Mouse (Mus musculus) megakaryocyte-erythroid progenitor cell, adult 5-6 weeks (primary cell): ENCODE results near the gene Col2a1. TPM values are rescaled to one million over a fixed set of nuclear protein-coding genes. Genes with fewer than 3 reads are reported as not detected.

Source experiments
- ATAC-seq: replicated peaks from 2 replicates; pipeline ENCODE4 v1.8.0; 2016; ENCODE audit warnings: mild to moderate bottlenecking, inconsistent platforms; ENCODE audit not compliant: severe bottlenecking, poor library complexity, low FRiP score, low TSS enrichment
- total RNA-seq, 2 experiments: library from RNA; stranded (forward) in 1 of 2; stranded (reverse) in 1 of 2; fragments of 200-1000, 215-1000 nt in 1 of 2; fragments of >200 nt in 1 of 2; fragmentation: Nextera tagmentation in 1 of 2; gene quantifications; 2 replicates each; pipeline ENCODE4 v1.2.3; 2014 to 2017

The Col2a1 gene
- total RNA-seq, 2 experiments from 2014 or later, result not detected

DNA sequence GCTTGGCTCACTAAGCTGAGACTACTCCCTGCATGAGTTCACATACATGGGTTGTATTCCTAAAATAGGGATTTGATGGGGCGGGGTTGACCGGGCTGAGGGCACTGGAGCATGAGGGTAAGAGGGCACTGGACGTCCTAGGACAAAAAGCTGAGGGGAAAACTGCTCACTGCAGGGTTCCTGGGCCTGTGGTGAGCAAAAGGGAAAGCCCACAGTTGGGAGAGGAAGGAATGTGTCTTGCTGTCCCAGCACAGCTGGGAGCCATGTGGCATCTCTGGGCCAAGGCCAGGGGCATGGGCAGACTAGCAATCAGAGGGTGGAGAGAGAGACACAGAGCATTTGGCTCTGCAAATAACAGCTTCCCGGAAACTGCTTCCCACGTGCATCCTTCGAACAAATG is 65.9 kb downstream of the Col2a1 start:
- ATAC-seq, result no peak

DNA sequence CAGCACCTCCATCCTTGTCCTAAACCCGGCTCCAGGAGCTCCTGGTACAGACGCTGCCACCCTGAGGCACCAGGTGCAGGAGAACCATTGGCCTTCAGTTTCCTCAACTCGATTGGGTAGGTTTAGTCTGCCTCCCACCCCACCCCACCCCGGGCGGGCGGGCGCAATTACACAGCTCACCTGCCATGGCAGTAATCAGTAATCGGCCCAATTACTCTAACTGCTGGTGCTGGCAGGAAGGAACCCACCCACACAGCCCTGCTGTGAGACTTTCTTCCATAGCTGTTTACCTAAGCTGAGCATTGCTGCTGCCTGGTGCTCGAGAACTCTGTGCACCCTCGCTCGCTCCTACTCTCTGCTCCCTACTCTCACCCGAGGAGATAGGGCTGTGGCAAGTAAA is 72.1 kb downstream of the Col2a1 start:
- no peak for ATAC-seq

DNA sequence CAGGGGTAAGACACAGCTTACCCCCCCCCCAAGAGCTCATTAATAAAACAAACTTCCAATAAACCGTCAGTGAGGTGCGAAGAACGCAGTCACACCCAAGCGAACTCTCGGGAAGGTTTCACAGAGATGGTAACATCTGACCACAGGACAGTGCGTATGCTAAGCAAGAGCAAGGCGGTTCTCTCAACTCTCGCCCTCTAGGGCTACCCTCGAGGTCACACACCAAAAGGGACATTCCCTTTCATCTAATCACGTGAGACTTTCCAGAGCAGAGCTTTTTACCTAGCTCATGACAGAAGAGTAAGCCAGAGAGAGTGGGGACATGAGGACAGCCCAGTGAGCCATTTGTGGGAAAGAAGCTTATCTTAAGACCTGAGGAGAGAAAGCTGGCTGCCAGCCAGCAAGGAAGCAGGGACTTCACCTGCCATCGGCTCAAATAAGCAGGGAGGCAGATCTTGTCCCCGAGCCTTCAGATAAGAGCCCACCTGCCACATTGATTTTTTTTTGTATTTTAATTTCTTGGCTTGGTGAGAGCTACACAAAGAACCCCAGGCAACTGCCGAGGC is 75.2 kb downstream of the Col2a1 start:
- ATAC-seq, result no peak; the same call in 1 of the 2 replicates

DNA sequence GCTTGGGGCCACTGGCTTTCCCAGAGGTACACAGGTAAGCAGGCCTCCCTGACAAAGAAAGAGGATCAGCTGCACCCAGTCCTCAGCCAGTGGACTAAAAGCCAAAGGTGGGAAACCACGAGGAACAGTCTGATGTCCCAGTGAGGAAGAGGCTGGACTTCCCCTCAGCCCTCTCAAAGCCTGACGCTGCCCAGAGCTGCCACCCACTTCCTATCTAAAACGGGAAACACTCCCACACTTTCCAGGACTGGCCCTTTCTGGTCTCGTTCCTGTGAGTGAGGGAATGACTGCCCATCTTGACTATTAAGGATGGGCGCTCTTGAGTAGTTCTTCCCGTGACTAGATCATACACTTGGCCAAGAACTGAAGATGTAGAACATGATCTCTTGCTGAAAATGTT is 76.7 kb downstream of the Col2a1 start:
- ATAC-seq, result no peak

DNA sequence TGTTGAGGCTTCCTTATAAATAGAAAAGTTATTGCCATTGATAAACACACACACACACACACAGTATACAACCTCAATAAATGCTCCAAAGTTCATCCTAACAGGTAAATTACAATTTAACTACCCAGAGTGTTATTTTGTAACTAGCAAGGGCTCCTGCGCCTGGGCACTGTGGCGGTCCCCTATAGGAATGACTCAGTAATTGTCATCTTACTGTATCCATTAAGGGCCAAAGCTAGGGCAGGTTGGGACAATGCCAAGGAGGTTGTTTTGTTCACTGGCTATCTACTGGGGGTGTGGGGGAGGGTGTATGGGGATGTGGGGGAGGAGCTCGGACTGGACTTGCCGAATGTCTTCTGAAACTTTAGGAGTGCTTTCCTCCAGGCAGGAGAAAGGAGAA is 77.5 kb downstream of the Col2a1 start:
- no peak for ATAC-seq

Other genes starting within 250 kb of the Col2a1 start
- gene Rapgef3, start 236.7 kb downstream of the Col2a1 start, total RNA-seq (2014; fragmentation: Nextera tagmentation), result 12.0 and 13.1 TPM in 2 replicates
- 6.8 and 8.2 TPM in 2 replicates for gene Rapgef3, start 236.7 kb downstream of the Col2a1 start, total RNA-seq (2017)
- gene Slc48a1, start 226.2 kb downstream of the Col2a1 start, total RNA-seq (2014; fragmentation: Nextera tagmentation), result 91.5 and 112 TPM in 2 replicates
- 53.7 and 72.6 TPM in 2 replicates for gene Slc48a1, start 226.2 kb downstream of the Col2a1 start, total RNA-seq (2017)
- 129 and 194 TPM in 2 replicates for gene Hdac7, start 160.2 kb downstream of the Col2a1 start, total RNA-seq (2014; fragmentation: Nextera tagmentation)
- gene Hdac7, start 160.2 kb downstream of the Col2a1 start, total RNA-seq (2017), result 24.8 and 35.6 TPM in 2 replicates
- 1.5 TPM in 1 of 2 replicates, not detected in the other for gene Vdr, start 94.1 kb downstream of the Col2a1 start, total RNA-seq (2014; fragmentation: Nextera tagmentation)
- gene Vdr, start 94.1 kb downstream of the Col2a1 start, total RNA-seq (2017), result 0.85 and 0.88 TPM in 2 replicates
- gene Tmem106c, start 40.5 kb downstream of the Col2a1 start, total RNA-seq (2014; fragmentation: Nextera tagmentation), result 20.9 and 35.9 TPM in 2 replicates
- gene Tmem106c, start 40.5 kb downstream of the Col2a1 start, total RNA-seq (2017), result 13.1 and 18.7 TPM in 2 replicates
- 69.0 and 74.9 TPM in 2 replicates for gene Pfkm, start 87.9 kb upstream of the Col2a1 start, total RNA-seq (2014; fragmentation: Nextera tagmentation)
- 63.7 and 89.1 TPM in 2 replicates for gene Pfkm, start 87.9 kb upstream of the Col2a1 start, total RNA-seq (2017)
- gene Senp1, start 89.0 kb upstream of the Col2a1 start, total RNA-seq (2014; fragmentation: Nextera tagmentation), result 45.5 and 46.0 TPM in 2 replicates
- gene Senp1, start 89.0 kb upstream of the Col2a1 start, total RNA-seq (2017), result 35.2 and 39.0 TPM in 2 replicates
- gene Asb8, start 160.9 kb upstream of the Col2a1 start, total RNA-seq (2014; fragmentation: Nextera tagmentation), result 21.0 and 25.6 TPM in 2 replicates
- gene Asb8, start 160.9 kb upstream of the Col2a1 start, total RNA-seq (2017), result 14.8 and 16.4 TPM in 2 replicates
- gene Ccdc184, start 162.5 kb upstream of the Col2a1 start, total RNA-seq (2014; fragmentation: Nextera tagmentation), result not detected in 2 replicates
- not detected in 2 replicates for gene Ccdc184, start 162.5 kb upstream of the Col2a1 start, total RNA-seq (2017)
- not detected in 2 replicates for gene Olfr288, start 190.8 kb upstream of the Col2a1 start, total RNA-seq (2014; fragmentation: Nextera tagmentation)
- not detected in 2 replicates for gene Olfr288, start 190.8 kb upstream of the Col2a1 start, total RNA-seq (2017)
- not detected in 2 replicates for gene Gm44579, start 216.3 kb upstream of the Col2a1 start, total RNA-seq (2014; fragmentation: Nextera tagmentation)
- not detected in 2 replicates for gene Gm44579, start 216.3 kb upstream of the Col2a1 start, total RNA-seq (2017)
- not detected in 2 replicates for gene Olfr287, start 216.4 kb upstream of the Col2a1 start, total RNA-seq (2014; fragmentation: Nextera tagmentation)
- gene Olfr287, start 216.4 kb upstream of the Col2a1 start, total RNA-seq (2017), result not detected in 2 replicates
- gene Olfr286, start 229.8 kb upstream of the Col2a1 start, total RNA-seq (2014; fragmentation: Nextera tagmentation), result not detected in 2 replicates
- not detected in 2 replicates for gene Olfr286, start 229.8 kb upstream of the Col2a1 start, total RNA-seq (2017)